23 mouse cellular contexts compared by ENCODE assay signal in genomic region chr6:61152924-61153323, GRCm38 (mm10). TPM values are rescaled to one million over a fixed set of nuclear protein-coding genes. Genes with fewer than 3 reads are reported as not detected.
DNase-seq lines count a peak whose midpoint lies in the region; ATAC-seq and TF ChIP-seq lines count a peak whose summit lies in the region.
"Had no signal": no experiment of that assay in that cellular context is flagged by ENCODE, and none has a peak within 500 bp of the region (broad histone marks: within the 10 kb centered on the region; RNA-seq: fewer than 3 reads in every experiment).

No protein-coding gene starts in this region.

- no peak for TF ChIP-seq POLR2A in lung, adult 2 months (IDR thresholded peaks at IDR 0.05; ENCODE audit: borderline replicate concordance, extremely low read depth, low read depth, low read length)

- no peak overlapping the region for H3K9ac ChIP-seq in lung, embryonic 14.5 days
- H3K9ac ChIP-seq in lung, postnatal 0 days (replicated peaks; ENCODE audit: low read depth), result no peak overlapping the region
- H3K9ac ChIP-seq in kidney, embryonic 14.5 days (ENCODE audit: low read depth, low read length), result no peak overlapping the region
- H3K9ac ChIP-seq: embryonic facial prominence, embryonic 15.5 days; forebrain, postnatal 0 days; hindbrain, embryonic 13.5 days had no signal

- 0 out of 2 replicates have a peak, but pooled peaks have one; percentile 13 for TF ChIP-seq EP300 in lung, postnatal 0 days (IDR thresholded peaks at IDR 0.05)

- H3K4me3 ChIP-seq in lung, embryonic 14.5 days (ENCODE audit: low read depth, low read length), result no peak overlapping the region
- H3K4me3 ChIP-seq in lung, adult 2 months (replicated peaks; ENCODE audit: extremely low read depth, low read depth, low read length), result no peak overlapping the region
- no peak overlapping the region for H3K4me3 ChIP-seq in lung, postnatal 0 days (ENCODE audit: low read depth, low read length)
- H3K4me3 ChIP-seq in kidney, embryonic 14.5 days (ENCODE audit: low read length), result no peak overlapping the region
- H3K4me3 ChIP-seq: embryonic facial prominence, embryonic 15.5 days; gastrocnemius, adult 2 months; hindbrain, embryonic 13.5 days had no signal

- no peaks in the 10 kb centered on the region for H3K27me3 ChIP-seq in lung, embryonic 14.5 days (ENCODE audit: insufficient read depth, low read length)
- no peaks in the 10 kb centered on the region for H3K27me3 ChIP-seq in lung, postnatal 0 days (replicated peaks; ENCODE audit: insufficient read depth, low read length)
- no peaks in the 10 kb centered on the region for H3K27me3 ChIP-seq in kidney, embryonic 14.5 days (ENCODE audit: control insufficient read depth, insufficient read depth, low read length)
- H3K27me3 ChIP-seq: embryonic facial prominence, embryonic 15.5 days; hindbrain, embryonic 13.5 days had no signal

- no peak for TF ChIP-seq CTCF in lung, embryonic 14.5 days (IDR thresholded peaks at IDR 0.05; ENCODE audit: low read depth)
- TF ChIP-seq CTCF in lung, adult 2 months (IDR thresholded peaks at IDR 0.05; ENCODE audit: insufficient read depth, low read length), result no peak
- no peak for TF ChIP-seq CTCF in lung, postnatal 0 days (IDR thresholded peaks at IDR 0.05)

- H3K9me3 ChIP-seq in lung, embryonic 14.5 days (ENCODE audit: low read depth, low read length), result no peaks in the 10 kb centered on the region
- H3K9me3 ChIP-seq in lung, postnatal 0 days (ENCODE audit: low read length), result no peaks in the 10 kb centered on the region
- no peaks in the 10 kb centered on the region for H3K9me3 ChIP-seq in kidney, embryonic 14.5 days (ENCODE audit: control insufficient read depth, low read length)
- H3K9me3 ChIP-seq: embryonic facial prominence, embryonic 15.5 days; hindbrain, embryonic 13.5 days had no signal

- no peaks in the 10 kb centered on the region for H3K36me3 ChIP-seq in lung, embryonic 14.5 days (ENCODE audit: insufficient read depth)
- no peaks in the 10 kb centered on the region for H3K36me3 ChIP-seq in lung, postnatal 0 days (ENCODE audit: insufficient read depth, low read length)
- no peaks in the 10 kb centered on the region for H3K36me3 ChIP-seq in kidney, embryonic 14.5 days (ENCODE audit: control insufficient read depth, insufficient read depth, low read length)
- H3K36me3 ChIP-seq: embryonic facial prominence, embryonic 15.5 days; hindbrain, embryonic 13.5 days had no signal

- no peak overlapping the region for H3K27ac ChIP-seq in lung, embryonic 14.5 days (ENCODE audit: low read depth)
- no peak overlapping the region for H3K27ac ChIP-seq in lung, postnatal 0 days (ENCODE audit: low read length)
- H3K27ac ChIP-seq in kidney, embryonic 14.5 days (ENCODE audit: low read depth, low read length), result no peak overlapping the region
- H3K27ac ChIP-seq: embryonic facial prominence, embryonic 15.5 days; gastrocnemius, adult 2 months; hindbrain, embryonic 13.5 days had no signal

- DNase-seq in lung, embryonic 14.5 days, result peak; percentile 21
- DNase-seq in lung, adult 2 months, result no peak
- peak; percentile 71 for DNase-seq in lung, postnatal 0 days (ENCODE audit: low spot score)
- peak; percentile 51 for DNase-seq in lung, postnatal 25 days (ENCODE audit: low spot score)
- DNase-seq in cerebellum, adult 9-10 months, result no peak
- DNase-seq: adrenal gland, adult 2 months; adrenal gland, postnatal 14 days; cerebellum, adult 11 months; cerebellum, adult 2 months; cerebellum, postnatal 10 days; cerebellum, postnatal 36 days; embryo, embryonic 11 days; forebrain, postnatal 0 days; gastrocnemius, adult 2 months; gastrocnemius, postnatal 14 days; heart, adult 11 months had no signal

- peak; percentile 70 for ATAC-seq in lung, embryonic 14.5 days (ENCODE audit: insufficient read depth)
- peak; percentile 83 for ATAC-seq in lung, postnatal 0 days
- ATAC-seq in kidney, embryonic 14.5 days (ENCODE audit: low FRiP score, low TSS enrichment), result no peak
- ATAC-seq: CD4-positive, CD25-positive, alpha-beta regulatory T cell, adult 4 months; forebrain, embryonic 14.5 days; forebrain, postnatal 0 days; hindbrain, embryonic 16.5 days had no signal

- WGBS in lung, embryonic 14.5 days, result 45% methylated on average over 3 of the region's 3 CpGs
- 60% methylated on average over 3 of the region's 3 CpGs for WGBS in lung, adult 2 months
- 45% methylated on average over 3 of the region's 3 CpGs for WGBS in lung, postnatal 0 days
- 85% methylated on average over 3 of the region's 3 CpGs for WGBS in kidney, embryonic 14.5 days

- no peaks in the 10 kb centered on the region for H3K4me1 ChIP-seq in lung, embryonic 14.5 days (ENCODE audit: insufficient read depth)
- H3K4me1 ChIP-seq in lung, adult 2 months (ENCODE audit: control insufficient read depth, insufficient read depth, low read length), result no peaks in the 10 kb centered on the region
- no peaks in the 10 kb centered on the region for H3K4me1 ChIP-seq in lung, postnatal 0 days (ENCODE audit: insufficient read depth, low read depth, low read length)
- no peaks in the 10 kb centered on the region for H3K4me1 ChIP-seq in kidney, embryonic 14.5 days (ENCODE audit: control insufficient read depth, insufficient read depth, low read length)
- H3K4me1 ChIP-seq: embryonic facial prominence, embryonic 15.5 days had no signal

- no peak overlapping the region for H3K4me2 ChIP-seq in lung, embryonic 14.5 days
- no peak overlapping the region for H3K4me2 ChIP-seq in lung, postnatal 0 days (replicated peaks; ENCODE audit: low read depth, low read length)
- H3K4me2 ChIP-seq in kidney, embryonic 14.5 days (replicated peaks; ENCODE audit: low read depth, low read length), result no peak overlapping the region
- H3K4me2 ChIP-seq: embryonic facial prominence, embryonic 15.5 days; heart, embryonic 11.5 days; hindbrain, embryonic 13.5 days had no signal

RNA-seq across cellular contexts. Expression of gene Ccser1, which starts 27.2 kb away (rescaled TPM):
- polyA plus RNA-seq in lung, embryonic 14.5 days (2014; fragmentation: Nextera tagmentation; extraction: Ambion mirVana), result 8.9 and 10.2 TPM in 2 replicates
- 3.5 and 5.6 TPM in 2 replicates for polyA plus RNA-seq in lung, adult 2 months (2012; rRNA removed)
- polyA plus RNA-seq in lung, postnatal 0 days (2015; fragmentation: Nextera tagmentation; extraction: Ambion mirVana), result 7.5 and 10.6 TPM in 2 replicates
- 12.0 and 16.2 TPM in 2 replicates for polyA plus RNA-seq in kidney, embryonic 14.5 days (2014; fragmentation: Nextera tagmentation; extraction: Ambion mirVana)

Comparison
In these comparisons a context has a peak if more than half of its experiments do, and no peak if none do; other contexts are left out.
1. DNase-seq: peak in lung, embryonic 14.5 days (single experiment), lung, postnatal 0 days (single experiment) and lung, postnatal 25 days (single experiment); none in lung, adult 2 months (single experiment) and cerebellum, adult 9-10 months (single experiment).